Mouse (Mus musculus) forebrain, embryonic 15.5 days (tissue): ENCODE data around the gene Tmem236. TPM values are rescaled to one million over a fixed set of nuclear protein-coding genes. Genes with fewer than 3 reads are reported as not detected.
"Not testable (repeated sequence)": the region's sequence is repeated elsewhere in the genome, so short reads cannot be mapped to it uniquely, and the experiment has no call there.

ENCODE experiments used
- ATAC-seq: fragments of 200-750 bp; cut with Nextera tagmentation; replicated peaks from 2 replicates; pipeline ENCODE4 v1.8.0; 2017; ENCODE audit warnings: mild to moderate bottlenecking, moderate TSS enrichment, moderate library complexity
- H3K27ac ChIP-seq: fragments of 300-500 bp; sonication (generic); replicated peaks from 2 replicates; pipeline ENCODE4 v1.5.1; 2015; ENCODE audit warnings: mild to moderate bottlenecking, inconsistent platforms
- H3K27me3 ChIP-seq: fragments of 300-500 bp; sonication (generic); 2 replicates; pipeline ENCODE4 v1.6.1; 2015; ENCODE audit warnings: inconsistent platforms
- H3K36me3 ChIP-seq: fragments of 300-500 bp; sonication (generic); 2 replicates; pipeline ENCODE4 v1.6.1; 2015; ENCODE audit warnings: mild to moderate bottlenecking, inconsistent platforms
- H3K4me1 ChIP-seq: fragments of 300-500 bp; sonication (generic); 2 replicates; pipeline ENCODE4 v1.6.1; 2015; ENCODE audit warnings: inconsistent platforms
- H3K4me2 ChIP-seq: fragments of 300-500 bp; sonication (generic); replicated peaks from 2 replicates; pipeline ENCODE4 v1.6.1; 2015; ENCODE audit warnings: mild to moderate bottlenecking, inconsistent platforms
- H3K4me3 ChIP-seq: fragments of 300-500 bp; sonication (generic); 2 replicates; pipeline ENCODE4 v1.5.1; 2015; ENCODE audit warnings: mild to moderate bottlenecking, inconsistent platforms
- H3K9ac ChIP-seq: fragments of 300-500 bp; sonication (generic); replicated peaks from 2 replicates; pipeline ENCODE4 v1.6.1; 2015; ENCODE audit warnings: mild to moderate bottlenecking, inconsistent platforms
- H3K9me3 ChIP-seq: fragments of 300-500 bp; sonication (generic); 2 replicates; pipeline ENCODE4 v1.6.1; 2016; ENCODE audit warnings: inconsistent platforms
- WGBS: fragments of 180-500 bp; shearing (Covaris S2); methylation state at CpG from one replicate; pipeline ENCODE4 v1.1.7; 2015; ENCODE audit warnings: mixed read lengths; 5-methylcytosine and 5-hydroxymethylcytosine counted together
- polyA plus RNA-seq: library from polyadenylated mRNA; unstranded; fragments of >200 nt; fragmentation: Nextera tagmentation; extraction: Ambion mirVana; gene quantifications from 2 replicates; pipeline ENCODE4 v1.2.1, GENCODE M21; 2015

The Tmem236 gene
- polyA plus RNA-seq, 1 experiment from 2014 or later, result 0.11 TPM

GRCm38 (mm10) chr2:14199621-14200020 lies 25.3 kb downstream of the Tmem236 start:
- H3K9me3 ChIP-seq, result no peaks in the 10 kb centered on the region
- no peak overlapping the region for H3K9ac ChIP-seq
- 46% methylated on average over 2 of the region's 2 CpGs for WGBS
- H3K4me2 ChIP-seq, result no peak overlapping the region
- H3K4me3 ChIP-seq, result no peak overlapping the region
- H3K4me1 ChIP-seq, result no peaks in the 10 kb centered on the region
- no peaks in the 10 kb centered on the region for H3K36me3 ChIP-seq
- H3K27me3 ChIP-seq, result no peaks in the 10 kb centered on the region
- ATAC-seq, result no peak
- no peak overlapping the region for H3K27ac ChIP-seq

DNA sequence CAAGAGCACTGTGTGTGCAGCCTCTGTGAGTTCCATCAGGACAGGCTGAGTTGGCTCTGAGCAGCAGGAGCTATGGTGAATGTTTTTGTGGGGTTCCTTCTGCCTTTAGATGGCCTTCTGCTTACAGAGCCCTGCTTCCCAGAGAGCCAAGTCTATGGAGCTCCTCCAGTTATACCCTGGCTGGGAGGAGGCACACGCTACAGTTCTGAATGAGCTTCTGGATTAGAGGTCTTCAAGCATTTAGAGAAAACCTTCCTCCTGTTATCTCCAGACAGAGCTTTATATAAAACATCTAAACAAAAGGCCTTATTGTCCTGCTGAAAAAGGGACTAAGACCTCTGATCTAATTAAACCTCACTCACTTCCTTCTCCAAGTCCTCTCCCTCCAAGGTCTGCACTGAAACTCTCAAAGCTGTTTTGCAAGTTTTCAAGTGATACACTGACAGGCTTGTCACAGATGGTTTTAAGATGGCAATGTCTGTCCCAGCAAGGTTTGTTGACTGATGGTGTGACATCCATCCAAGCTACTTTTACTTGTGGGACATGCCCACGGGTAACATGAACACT lies 26.6 kb downstream of the Tmem236 start:
- 44% methylated on average over 1 of the region's 2 CpGs for WGBS
- not testable (repeated sequence) for ATAC-seq, H3K9ac ChIP-seq, H3K4me1 ChIP-seq, H3K9me3 ChIP-seq, H3K4me3 ChIP-seq, H3K27ac ChIP-seq, H3K27me3 ChIP-seq, H3K4me2 ChIP-seq, H3K36me3 ChIP-seq

DNA sequence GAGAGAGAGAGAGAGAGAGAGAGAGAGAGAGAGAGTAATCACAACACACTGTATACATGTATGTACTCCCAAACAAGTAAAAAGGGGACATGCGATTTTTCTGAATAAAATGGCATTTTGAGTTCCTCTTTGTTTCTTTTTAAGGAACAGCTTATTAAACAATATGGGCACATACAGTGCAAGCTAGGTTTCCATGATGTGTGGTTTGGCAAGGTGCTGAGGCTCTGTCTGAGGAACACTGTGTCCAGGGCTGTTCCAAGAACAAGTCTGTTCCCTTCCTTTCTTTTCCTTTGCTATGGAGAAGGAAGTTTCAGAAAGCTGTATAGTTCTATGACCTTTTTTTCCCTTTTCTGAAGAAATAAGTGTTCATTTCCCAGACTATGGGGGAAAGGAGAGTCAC lies 30.0 kb downstream of the Tmem236 start:
- Histone ChIP-seq H3K4me3 (no peak overlapping the region), H3K9ac (no peak overlapping the region), H3K27me3 (no peaks in the 10 kb centered on the region), H3K27ac (no peak overlapping the region), H3K4me1 (no peaks in the 10 kb centered on the region), H3K4me2 (no peak overlapping the region), H3K36me3 (no peaks in the 10 kb centered on the region), H3K9me3 (no peaks in the 10 kb centered on the region)
- ATAC-seq, result no peak
- 80% methylated on average over 1 of the region's 1 CpGs for WGBS

DNA sequence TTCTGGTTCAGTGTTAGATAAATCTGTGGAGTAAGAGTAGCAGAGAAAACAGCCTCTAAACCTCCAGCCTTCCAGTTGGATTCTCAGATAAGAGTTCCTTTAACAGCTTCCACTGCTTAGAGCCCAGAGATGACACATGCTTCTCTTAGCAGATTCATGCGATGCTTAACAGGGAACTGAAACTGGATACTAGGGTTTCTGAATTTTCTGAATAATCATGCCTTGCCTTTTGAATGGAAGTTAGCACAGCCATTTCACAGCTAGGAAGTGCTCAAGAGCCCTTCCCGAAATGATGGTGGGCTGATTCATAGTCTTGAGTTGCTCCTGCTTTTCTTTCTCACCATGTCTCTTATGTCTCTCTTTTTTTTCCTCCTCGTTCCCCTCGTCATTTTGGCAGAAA lies 32.5 kb downstream of the Tmem236 start:
- 79% methylated on average over 4 of the region's 4 CpGs for whole genome bisulfite sequencing
- Histone ChIP-seq H3K27ac (no peak overlapping the region), H3K9me3 (no peaks in the 10 kb centered on the region), H3K4me1 (no peaks in the 10 kb centered on the region), H3K9ac (no peak overlapping the region), H3K4me2 (no peak overlapping the region), H3K27me3 (no peaks in the 10 kb centered on the region), H3K36me3 (no peaks in the 10 kb centered on the region), H3K4me3 (no peak overlapping the region)
- ATAC-seq, result no peak

- Histone ChIP-seq H3K27ac (no peak overlapping the region), H3K4me2 (no peak overlapping the region), H3K4me3 (no peak overlapping the region), H3K27me3 (no peaks in the 10 kb centered on the region), H3K4me1 (no peaks in the 10 kb centered on the region), H3K9me3 (no peaks in the 10 kb centered on the region), H3K9ac (no peak overlapping the region), H3K36me3 (no peaks in the 10 kb centered on the region)
- 97% methylated on average over 1 of the region's 1 CpGs for WGBS
- no peak for ATAC-seq
Measured at GRCm38 (mm10) chr2:14210731-14211130, 36.4 kb downstream of the Tmem236 start.

GRCm38 (mm10) chr2:14211606-14212005 lies 37.3 kb downstream of the Tmem236 start:
- ATAC-seq, result no peak
- no peaks in the 10 kb centered on the region for H3K9me3 ChIP-seq
- H3K27ac ChIP-seq, result no peak overlapping the region

DNA sequence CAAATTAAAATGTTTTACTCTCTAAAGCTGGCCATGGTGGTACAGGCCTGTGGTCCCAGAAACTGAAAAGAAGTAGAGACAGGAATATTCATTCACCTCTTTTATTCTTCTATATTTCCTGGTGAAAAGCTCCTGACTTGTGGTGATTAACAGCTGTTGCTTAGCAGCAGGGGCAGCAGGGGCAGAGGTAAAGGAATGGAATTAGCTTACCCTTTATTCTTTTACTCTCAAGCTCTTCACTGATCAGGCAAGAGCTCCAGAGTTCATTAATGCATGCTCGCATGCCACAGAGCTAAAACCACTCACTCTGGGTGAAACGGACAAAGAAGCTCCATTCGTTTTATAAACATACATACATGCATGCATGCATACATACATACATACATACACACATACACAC lies 40.4 kb downstream of the Tmem236 start:
- no peak for ATAC-seq
- H3K9me3 ChIP-seq, result no peaks in the 10 kb centered on the region
- H3K27ac ChIP-seq, result no peak overlapping the region
- H3K9ac ChIP-seq, result no peak overlapping the region
- no peak overlapping the region for H3K4me3 ChIP-seq
- WGBS, result 1% methylated on average over 3 of the region's 3 CpGs
- no peak overlapping the region for H3K4me2 ChIP-seq
- H3K4me1 ChIP-seq, result no peaks in the 10 kb centered on the region
- H3K27me3 ChIP-seq, result no peaks in the 10 kb centered on the region
- H3K36me3 ChIP-seq, result no peaks in the 10 kb centered on the region

More at GRCm38 (mm10) chr2:14211606-14212005, 37.3 kb downstream of the Tmem236 start:
- Histone ChIP-seq H3K4me3 (no peak overlapping the region), H3K36me3 (no peaks in the 10 kb centered on the region), H3K4me1 (no peaks in the 10 kb centered on the region), H3K4me2 (no peak overlapping the region), H3K9ac (no peak overlapping the region), H3K27me3 (no peaks in the 10 kb centered on the region)

- no peak overlapping the region for H3K4me3 ChIP-seq
- no peaks in the 10 kb centered on the region for H3K36me3 ChIP-seq
- WGBS, result 89% methylated on average over 3 of the region's 3 CpGs
- H3K27ac ChIP-seq, result no peak overlapping the region
- ATAC-seq, result no peak
- H3K9ac ChIP-seq, result no peak overlapping the region
- H3K27me3 ChIP-seq, result no peaks in the 10 kb centered on the region
- no peak overlapping the region for H3K4me2 ChIP-seq
- no peaks in the 10 kb centered on the region for H3K9me3 ChIP-seq
- H3K4me1 ChIP-seq, result no peaks in the 10 kb centered on the region
Measured at GRCm38 (mm10) chr2:14216653-14217052, 42.3 kb downstream of the Tmem236 start.

DNA sequence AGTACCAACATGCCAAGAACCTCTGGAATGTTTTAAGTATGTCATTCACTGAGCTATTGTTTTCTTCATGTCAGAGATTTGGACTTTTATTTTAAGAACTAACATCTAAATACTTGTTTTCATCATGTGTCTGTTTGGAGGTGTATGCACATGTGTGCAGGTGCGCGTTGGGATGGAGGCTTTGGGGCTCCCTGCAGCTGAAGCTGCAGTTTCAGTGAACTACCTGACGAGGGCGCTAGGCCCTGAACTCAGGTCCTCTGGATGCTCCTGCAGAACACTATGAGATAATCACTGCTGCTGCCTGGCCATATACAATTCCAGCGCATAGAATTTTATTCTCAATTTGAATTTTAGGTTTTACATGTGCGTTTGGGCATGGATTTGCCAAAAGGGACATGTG lies 43.8 kb downstream of the Tmem236 start:
- 81% methylated on average over 6 of the region's 6 CpGs for WGBS
- no peaks in the 10 kb centered on the region for H3K36me3 ChIP-seq
- H3K4me1 ChIP-seq, result no peaks in the 10 kb centered on the region
- no peak overlapping the region for H3K4me3 ChIP-seq
- H3K4me2 ChIP-seq, result no peak overlapping the region
- no peak overlapping the region for H3K27ac ChIP-seq
- ATAC-seq, result no peak
- H3K27me3 ChIP-seq, result no peaks in the 10 kb centered on the region
- no peak overlapping the region for H3K9ac ChIP-seq
- no peaks in the 10 kb centered on the region for H3K9me3 ChIP-seq

- no peaks in the 10 kb centered on the region for H3K9me3 ChIP-seq
- H3K4me1 ChIP-seq, result no peaks in the 10 kb centered on the region
- H3K4me2 ChIP-seq, result no peak overlapping the region
- 93% methylated on average over 3 of the region's 4 CpGs for WGBS
- H3K9ac ChIP-seq, result no peak overlapping the region
- no peak overlapping the region for H3K27ac ChIP-seq
- no peaks in the 10 kb centered on the region for H3K36me3 ChIP-seq
- no peak overlapping the region for H3K4me3 ChIP-seq
- no peaks in the 10 kb centered on the region for H3K27me3 ChIP-seq
- no peak for ATAC-seq
Measured at GRCm38 (mm10) chr2:14224387-14224786, 50.1 kb downstream of the Tmem236 start.

- H3K27me3 ChIP-seq, result no peaks in the 10 kb centered on the region
- 69% methylated on average over 6 of the region's 6 CpGs for WGBS
Measured at GRCm38 (mm10) chr2:14228495-14228894, 54.2 kb downstream of the Tmem236 start.

GRCm38 (mm10) chr2:14229149-14229548 lies 54.8 kb downstream of the Tmem236 start, which contains the start of gene Mrc1:
Gene Mrc1, plus strand, starts transcription at chr2:14229392.
- Histone ChIP-seq H3K27me3 (no peaks in the 10 kb centered on the region), H3K36me3 (no peaks in the 10 kb centered on the region), H3K4me3 (no peak within 1 kb of the TSS), H3K9me3 (no peaks in the 10 kb centered on the region), H3K4me2 (no peak within 1 kb of the TSS), H3K9ac (no peak within 1 kb of the TSS), H3K4me1 (no peaks in the 10 kb centered on the region), H3K27ac (no peak within 1 kb of the TSS)
- WGBS, result 80% methylated on average over 3 of the region's 3 CpGs
- ATAC-seq, result no peak

More at GRCm38 (mm10) chr2:14228495-14228894, 54.2 kb downstream of the Tmem236 start:
- no peaks in the 10 kb centered on the region for H3K9me3 ChIP-seq
- no peak overlapping the region for H3K9ac ChIP-seq
- no peak overlapping the region for H3K4me2 ChIP-seq
- no peak overlapping the region for H3K4me3 ChIP-seq
- no peak for ATAC-seq
- H3K27ac ChIP-seq, result no peak overlapping the region
- no peaks in the 10 kb centered on the region for H3K4me1 ChIP-seq
- H3K36me3 ChIP-seq, result no peaks in the 10 kb centered on the region

DNA sequence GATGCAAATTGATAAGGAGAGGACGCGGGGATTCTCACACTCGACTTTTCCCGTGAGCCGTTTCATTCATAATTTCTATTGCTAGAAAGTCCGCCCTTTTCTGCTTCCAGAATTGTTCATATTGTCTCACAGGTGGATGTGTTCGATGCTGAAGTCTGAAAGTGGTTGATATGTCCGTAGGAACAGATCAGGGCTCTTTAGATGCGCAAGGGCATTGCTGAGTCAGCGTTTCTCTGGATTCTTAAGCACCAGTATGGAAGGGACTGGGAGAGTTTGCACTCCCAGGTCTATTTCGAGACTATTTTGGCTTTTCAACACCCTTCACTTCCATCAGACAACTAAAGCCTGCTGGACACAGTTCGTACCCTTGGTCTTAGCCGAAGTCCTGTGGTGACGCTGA lies 55.7 kb downstream of the Tmem236 start:
- no peak overlapping the region for H3K27ac ChIP-seq
- no peak overlapping the region for H3K4me3 ChIP-seq
- no peaks in the 10 kb centered on the region for H3K36me3 ChIP-seq
- H3K9me3 ChIP-seq, result no peaks in the 10 kb centered on the region
- H3K9ac ChIP-seq, result no peak overlapping the region
- 93% methylated on average over 14 of the region's 14 CpGs for WGBS
- no peaks in the 10 kb centered on the region for H3K27me3 ChIP-seq
- no peak overlapping the region for H3K4me2 ChIP-seq
- H3K4me1 ChIP-seq, result no peaks in the 10 kb centered on the region
- no peak for ATAC-seq
